Mouse (Mus musculus): ENCODE measurements around the gene Gm28778.
"Not testable (repeated sequence)": the region's sequence is repeated elsewhere in the genome, so short reads cannot be mapped to it uniquely, and the experiment has no call there.

The Gm28778 gene

GRCm38 (mm10) chr1:53296581-53297383 lies at the start of gene Gm28778, which contains the start of the genes Pms1 and Ormdl1:
Gene Gm28778, plus strand, starts transcription at chr1:53297111.
Gene Pms1, minus strand, starts transcription at chr1:53297018.
Gene Ormdl1, plus strand, starts transcription at chr1:53297095.
- peak; percentile 96 for DNase-seq (ENCODE audit: inconsistent ontology term)

GRCm38 (mm10) chr1:53264958-53265612 lies 31.8 kb upstream of the Gm28778 start:
- not testable (repeated sequence) for DNase-seq (ENCODE audit: inconsistent ontology term)

- DNase-seq (ENCODE audit: inconsistent ontology term), result no peak
Measured at GRCm38 (mm10) chr1:53269901-53270300, 27.0 kb upstream of the Gm28778 start.

DNA sequence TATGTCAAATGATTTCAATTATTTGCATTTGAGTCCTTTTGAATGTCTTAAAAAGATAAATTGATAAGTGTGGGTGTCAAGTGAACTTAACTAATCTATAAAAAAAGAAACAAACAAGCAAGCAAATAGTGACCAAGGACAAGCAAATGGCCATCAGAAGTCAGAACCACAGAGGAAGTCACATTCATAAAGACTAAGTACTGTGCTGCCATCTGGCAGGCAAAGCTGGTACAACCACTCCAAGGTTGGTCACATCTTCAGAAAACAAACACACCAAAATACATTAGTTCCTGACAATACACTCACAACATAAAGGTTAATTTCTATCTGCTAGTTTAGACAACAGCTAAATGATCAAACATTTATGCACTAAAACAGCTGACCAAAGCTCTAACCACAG lies 24.3 kb upstream of the Gm28778 start:
- DNase-seq (ENCODE audit: inconsistent ontology term), result no peak

DNA sequence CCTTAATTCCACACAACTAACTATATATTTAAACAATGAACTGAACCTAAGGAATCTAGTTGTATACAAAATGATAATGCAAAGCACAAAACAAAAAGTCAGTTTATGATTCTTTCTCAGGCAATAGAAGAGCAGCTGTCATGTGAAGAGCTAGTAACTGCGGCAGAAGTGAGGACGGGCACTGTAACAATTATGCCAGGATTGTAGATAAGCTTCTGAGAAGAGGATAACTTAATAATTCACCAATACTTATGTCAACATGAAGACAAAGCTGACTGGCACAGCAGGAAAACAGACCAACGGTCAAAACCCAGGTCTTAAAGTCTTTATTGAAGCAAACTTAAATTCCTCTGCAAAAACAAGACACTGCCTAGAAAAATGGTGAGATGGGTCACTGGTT lies 5.7 kb upstream of the Gm28778 start:
- no peak for DNase-seq (ENCODE audit: inconsistent ontology term)

DNA sequence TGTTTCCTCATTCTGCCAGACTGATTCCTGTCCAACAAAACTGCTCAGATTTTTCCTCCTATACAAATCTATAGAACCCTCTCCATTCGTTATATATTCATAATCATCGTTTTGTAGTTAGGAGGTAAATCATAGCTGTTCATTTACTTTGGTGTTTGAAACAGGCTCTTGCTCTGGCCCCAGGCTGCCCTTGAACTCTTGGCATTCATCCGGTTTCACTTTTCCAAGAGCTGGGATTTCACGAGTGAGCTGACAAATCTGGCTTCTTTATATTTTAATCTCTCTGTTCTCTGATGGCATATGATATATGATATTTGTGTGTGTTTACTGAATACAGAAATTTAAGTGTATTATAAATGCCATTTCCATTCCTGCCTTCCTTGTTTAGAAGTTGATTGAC lies 3.6 kb downstream of the Gm28778 start:
- DNase-seq (ENCODE audit: inconsistent ontology term), result no peak

DNA sequence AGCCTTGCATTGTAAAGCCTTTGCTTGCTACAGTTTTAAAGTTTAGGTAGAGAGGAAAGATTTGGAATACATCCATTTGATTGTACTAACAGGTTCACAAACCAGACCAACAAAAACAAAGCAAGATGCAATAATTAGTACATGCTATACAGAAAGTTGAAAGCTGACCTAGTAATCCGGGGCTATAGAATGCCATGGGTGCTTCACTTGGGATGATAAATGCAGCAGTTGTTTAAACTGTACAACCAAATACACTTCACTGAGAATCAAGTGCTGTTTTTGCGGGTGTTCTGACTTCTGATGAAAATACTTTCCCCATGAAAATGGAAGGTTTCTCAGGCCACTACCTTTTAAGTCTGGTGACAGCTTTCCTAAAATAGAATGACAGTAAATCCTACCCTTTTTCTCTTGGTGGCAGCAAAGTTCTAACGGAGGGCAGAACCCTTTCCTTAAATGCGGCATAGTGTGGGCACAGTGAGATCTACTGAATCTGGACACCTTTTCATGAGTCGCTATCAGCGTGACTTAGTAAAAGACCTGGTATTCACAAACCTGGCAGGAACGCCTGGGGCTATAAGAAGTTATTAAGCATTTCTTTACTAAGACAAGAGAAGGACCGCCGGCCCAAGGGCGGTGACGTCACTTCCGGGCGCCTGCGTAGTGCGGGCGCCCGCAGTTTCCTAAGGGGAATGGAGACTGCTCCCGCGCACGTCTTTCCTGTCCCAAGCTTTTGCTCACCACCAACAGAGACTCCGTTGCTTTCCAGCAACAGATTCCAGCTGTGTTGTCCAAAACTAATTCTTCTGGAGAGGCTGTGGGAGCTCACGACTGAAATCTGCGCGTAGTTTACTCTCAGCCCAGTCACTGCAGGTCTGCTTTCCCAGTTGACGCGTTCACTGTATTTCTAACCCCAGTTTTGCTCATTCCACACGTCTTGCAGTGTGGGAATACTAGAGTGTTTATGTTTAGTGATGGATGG lies 16.4 kb downstream of the Gm28778 start, which contains the start of gene Osgepl1:
TSS of gene Osgepl1 (plus strand) at position 636 of the 979 bp plus-strand sequence.
- peak; percentile 92 for DNase-seq (ENCODE audit: inconsistent ontology term)

GRCm38 (mm10) chr1:53321662-53322344 lies 24.9 kb downstream of the Gm28778 start:
- DNase-seq (ENCODE audit: inconsistent ontology term), result no peak

DNA sequence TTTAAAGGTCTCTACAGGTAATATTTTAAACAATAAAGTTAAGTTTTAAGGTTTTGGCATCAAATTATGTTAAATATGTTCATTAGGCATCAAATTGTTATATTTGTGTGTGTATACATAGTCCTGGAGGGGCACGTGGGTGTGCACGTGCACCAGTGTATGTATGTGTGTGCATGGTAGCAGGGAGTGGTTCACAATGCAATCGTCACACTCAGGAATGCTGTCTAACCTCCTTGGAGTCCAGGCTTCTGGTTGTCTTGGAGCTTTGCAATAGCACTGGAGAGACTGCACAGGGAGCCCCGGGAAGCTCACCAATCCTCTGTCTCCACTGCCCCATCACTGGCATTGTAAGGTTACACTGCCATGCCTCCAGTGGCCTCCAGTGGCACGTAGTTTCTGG lies 26.3 kb downstream of the Gm28778 start:
- DNase-seq (ENCODE audit: inconsistent ontology term), result no peak

DNA sequence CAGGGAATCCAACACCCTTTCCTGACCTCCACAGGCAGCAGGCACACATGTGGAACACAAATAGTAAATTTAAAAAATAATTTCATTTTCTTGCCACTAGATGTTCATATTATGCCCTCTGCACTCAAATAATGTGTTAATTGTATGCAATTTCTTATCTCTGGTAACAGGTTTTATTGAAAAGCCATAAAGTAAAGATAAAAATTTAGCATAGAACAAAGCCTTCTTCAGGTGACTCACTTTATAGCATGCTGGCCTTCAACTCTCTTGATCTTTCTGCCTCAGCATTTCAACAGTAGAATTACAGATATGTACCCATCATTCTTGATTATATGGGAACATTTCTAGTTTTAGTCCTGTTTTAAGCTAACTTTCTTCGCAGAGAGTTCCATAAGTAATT lies 27.4 kb downstream of the Gm28778 start:
- no peak for DNase-seq (ENCODE audit: inconsistent ontology term)

DNA sequence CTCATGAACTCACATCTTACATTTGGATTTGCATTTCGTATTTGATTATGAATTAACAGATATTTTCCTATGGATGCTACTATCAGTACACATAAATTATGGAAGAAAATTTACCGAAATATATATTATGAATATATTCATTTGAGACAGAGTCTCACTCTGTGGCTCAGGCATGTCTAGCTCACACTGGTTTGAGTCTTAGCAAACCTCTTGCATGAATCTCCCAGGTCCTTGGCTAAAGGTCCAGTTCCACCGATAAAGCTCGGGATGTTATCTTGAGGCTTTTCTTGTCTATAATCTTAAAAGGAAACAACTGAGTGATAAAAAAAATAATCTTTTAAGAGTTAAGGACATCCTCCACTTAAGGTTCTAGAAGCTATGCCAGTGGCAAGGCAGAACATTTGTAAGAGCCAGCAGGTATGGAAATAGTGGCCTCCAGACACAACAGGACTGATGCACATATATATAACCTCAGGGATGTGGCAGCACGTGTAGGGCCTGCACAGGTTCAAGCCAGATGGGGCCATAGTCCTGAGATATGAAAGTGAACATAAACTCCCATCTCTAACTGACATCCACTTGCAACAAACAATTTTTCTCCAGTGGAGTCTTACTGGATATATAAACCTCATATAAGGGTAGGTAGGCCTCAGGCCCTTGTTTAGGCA lies 28.1 kb downstream of the Gm28778 start:
- no peak for DNase-seq (ENCODE audit: inconsistent ontology term)

DNA sequence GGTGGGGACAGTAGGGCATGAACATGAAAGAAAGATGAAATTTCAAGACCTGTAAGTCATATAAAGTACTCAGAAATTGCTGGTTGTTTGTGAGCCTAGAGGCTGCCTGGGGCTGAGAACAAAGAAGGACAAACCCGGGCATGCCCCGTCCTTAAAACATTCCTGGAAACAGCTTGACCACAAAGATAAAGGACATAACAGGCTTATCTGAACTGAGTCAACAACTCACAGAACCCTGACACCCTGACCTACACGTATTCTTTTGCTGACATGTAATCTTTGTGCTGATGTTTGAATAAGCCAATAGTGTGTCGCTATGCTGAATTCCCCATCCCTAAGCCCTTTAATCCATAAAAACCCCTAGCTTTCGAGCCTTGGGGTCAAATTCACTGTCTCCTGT lies 36.6 kb downstream of the Gm28778 start:
- not testable (repeated sequence) for DNase-seq (ENCODE audit: inconsistent ontology term)

GRCm38 (mm10) chr1:53335465-53335864 lies 38.6 kb downstream of the Gm28778 start:
- DNase-seq (ENCODE audit: inconsistent ontology term), result no peak

DNA sequence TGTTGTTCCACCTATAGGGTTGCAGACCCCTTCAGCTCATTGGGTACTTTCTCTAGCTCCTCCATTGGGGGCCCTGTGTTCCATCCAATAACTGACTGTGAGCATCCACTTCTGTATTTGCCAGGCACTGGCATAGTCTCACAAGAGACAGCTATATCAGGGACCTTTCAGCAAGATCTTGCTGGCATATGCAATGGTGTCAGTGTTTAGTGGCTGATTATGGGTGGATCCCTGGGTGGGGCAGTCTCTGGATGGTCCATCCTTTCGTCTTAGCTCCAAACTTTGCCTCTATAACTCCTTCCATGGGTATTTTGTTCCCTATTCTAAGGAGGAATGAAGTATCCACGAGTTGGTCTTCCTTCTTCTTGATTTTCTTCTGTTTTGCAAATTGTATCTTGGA lies 40.5 kb downstream of the Gm28778 start:
- DNase-seq (ENCODE audit: inconsistent ontology term), result not testable (repeated sequence)

DNA sequence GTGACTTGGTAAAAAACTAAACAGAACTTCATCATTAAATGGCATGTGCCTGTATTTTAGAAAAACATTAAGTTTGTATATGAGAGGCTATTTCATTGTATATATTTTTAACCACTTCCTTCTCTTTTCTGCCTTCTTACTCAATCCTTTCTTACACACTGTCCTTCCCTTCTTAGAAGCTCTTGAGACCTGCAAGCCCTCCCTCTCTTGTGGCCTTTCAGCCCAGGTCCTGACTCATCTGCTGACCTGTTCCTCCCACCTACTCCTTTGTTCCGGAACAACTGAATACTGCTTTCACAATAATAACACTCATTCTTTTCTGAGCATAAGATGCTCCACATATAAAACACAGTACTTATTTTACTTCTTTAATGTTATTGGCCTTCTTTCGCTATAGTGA lies 44.2 kb downstream of the Gm28778 start:
- DNase-seq (ENCODE audit: inconsistent ontology term), result no peak

GRCm38 (mm10) chr1:53352327-53353261 lies 55.7 kb downstream of the Gm28778 start, which contains the start of the genes Asdurf, Gm28551 and Asnsd1:
Gene Asdurf, minus strand, starts transcription at chr1:53352619.
Gene Gm28551, minus strand, starts transcription at chr1:53352667.
Gene Asnsd1, minus strand, starts transcription at chr1:53352752.
- DNase-seq (ENCODE audit: inconsistent ontology term), result peak; percentile 99

GRCm38 (mm10) chr1:53358988-53359387 lies 62.1 kb downstream of the Gm28778 start:
- no peak for DNase-seq (ENCODE audit: inconsistent ontology term)
